Mouse (Mus musculus) heart, embryonic 14.5 days (tissue): ENCODE measurements around the gene Pld1. TPM values are rescaled to one million over a fixed set of nuclear protein-coding genes. Genes with fewer than 3 reads are reported as not detected.

Source experiments
- ATAC-seq: fragments of 200-750 bp; cut with Nextera tagmentation; 2 replicates; pipeline ENCODE4 v1.8.0; 2017; ENCODE audit warnings: low read depth, moderate TSS enrichment; ENCODE audit not compliant: insufficient number of reproducible peaks, insufficient read depth, low FRiP score
- H3K27ac ChIP-seq, 2 experiments: fragments of 200-500 bp in 1 of 2; fragments of 300-500 bp in 1 of 2; sonication (generic) in 1 of 2; replicated peaks in 1 of 2; 2 replicates each; pipeline ENCODE4 v1.5.1; 2012 to 2014; ENCODE audit warnings: low read depth in 2 of 2, low read length in 2 of 2, control low read depth in 1 of 2, mild to moderate bottlenecking in 1 of 2, mixed read lengths in 1 of 2; ENCODE audit not compliant: control insufficient read depth in 1 of 2, insufficient read depth in 1 of 2
- H3K27me3 ChIP-seq: fragments of 300-500 bp; sonication (generic); 2 replicates; pipeline ENCODE4 v1.6.1; 2014; ENCODE audit warnings: mild to moderate bottlenecking, low read length, control low read depth; ENCODE audit not compliant: control insufficient read depth, insufficient read depth
- H3K36me3 ChIP-seq: fragments of 300-500 bp; sonication (generic); 2 replicates; pipeline ENCODE4 v1.6.1; 2014; ENCODE audit warnings: mild to moderate bottlenecking, control low read depth, low read length, mixed read lengths; ENCODE audit not compliant: control insufficient read depth, insufficient read depth
- H3K4me1 ChIP-seq, 2 experiments: fragments of 200-500 bp in 1 of 2; fragments of 300-500 bp in 1 of 2; sonication (generic) in 1 of 2; 2 replicates each; pipeline ENCODE4 v1.6.1; 2012 to 2014; ENCODE audit warnings: low read length in 2 of 2, control low read depth in 1 of 2, mixed read lengths in 1 of 2; ENCODE audit not compliant: control insufficient read depth in 2 of 2, insufficient read depth in 2 of 2
- H3K4me2 ChIP-seq: fragments of 300-500 bp; sonication (generic); 2 replicates; pipeline ENCODE4 v1.6.1; 2014; ENCODE audit warnings: mild to moderate bottlenecking, low read length
- H3K4me3 ChIP-seq, 2 experiments: fragments of 200-500 bp in 1 of 2; fragments of 300-500 bp in 1 of 2; sonication (generic) in 1 of 2; 2 replicates each; pipeline ENCODE4 v1.5.1; 2012 to 2014; ENCODE audit warnings: low read length in 2 of 2, mild to moderate bottlenecking in 2 of 2, control low read depth in 1 of 2, low read depth in 1 of 2, moderate library complexity in 1 of 2; ENCODE audit not compliant: control insufficient read depth in 1 of 2, insufficient read depth in 1 of 2
- H3K9ac ChIP-seq: fragments of 300-500 bp; sonication (generic); 2 replicates; pipeline ENCODE4 v1.6.1; 2014; ENCODE audit warnings: mild to moderate bottlenecking, low read length
- H3K9me3 ChIP-seq: fragments of 300-500 bp; sonication (generic); 2 replicates; pipeline ENCODE4 v1.6.1; 2016; ENCODE audit warnings: low read length, control low read depth; ENCODE audit not compliant: control insufficient read depth
- WGBS: fragments of 180-500 bp; shearing (Covaris S2); extraction: QIAGEN DNeasy Blood & Tissue Kit; methylation state at CpG from one replicate; pipeline ENCODE4 v1.1.7; 2014; 5-methylcytosine and 5-hydroxymethylcytosine counted together
- polyA plus RNA-seq: library from polyadenylated mRNA; unstranded; fragments of >200 nt; fragmentation: Nextera tagmentation; extraction: Ambion mirVana; gene quantifications from 2 replicates; pipeline ENCODE4 v1.2.1, GENCODE M21; 2014

The Pld1 gene
- polyA plus RNA-seq, 1 experiment from 2014 or later = 9.0 TPM

DNA sequence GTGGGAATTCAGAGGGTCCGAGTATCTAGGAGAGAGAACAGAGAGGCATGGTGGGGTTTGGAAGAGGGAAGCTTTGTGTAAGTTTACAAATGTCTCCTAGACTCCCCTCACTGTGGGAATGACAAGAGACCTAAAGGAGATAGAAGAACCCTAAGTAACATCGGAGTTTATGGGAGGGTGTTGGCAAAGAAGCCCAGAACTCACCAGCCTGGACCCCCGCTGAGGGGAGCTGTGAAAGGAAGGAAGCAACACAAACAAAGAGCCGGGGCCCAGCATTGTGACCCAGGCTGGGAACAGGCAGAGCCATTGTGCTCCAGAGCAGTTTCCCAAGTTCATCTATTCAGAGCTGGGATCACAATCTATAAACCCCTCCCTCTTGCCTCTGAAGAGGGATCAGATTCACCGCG, 25.3 kb downstream of the Pld1 start:
- 52% methylated on average over 6 of the region's 6 CpGs for WGBS
- Histone ChIP-seq H3K27me3 (no peaks in the 10 kb centered on the region), H3K36me3 (no peaks in the 10 kb centered on the region), H3K27ac (no peak overlapping the region), H3K9ac (no peak overlapping the region), H3K4me2 (no peak overlapping the region), H3K9me3 (no peaks in the 10 kb centered on the region), H3K4me1 (no peaks in the 10 kb centered on the region; a peak in 1 of 4 replicates), H3K4me3 (no peak overlapping the region)
- ATAC-seq = no peak

DNA sequence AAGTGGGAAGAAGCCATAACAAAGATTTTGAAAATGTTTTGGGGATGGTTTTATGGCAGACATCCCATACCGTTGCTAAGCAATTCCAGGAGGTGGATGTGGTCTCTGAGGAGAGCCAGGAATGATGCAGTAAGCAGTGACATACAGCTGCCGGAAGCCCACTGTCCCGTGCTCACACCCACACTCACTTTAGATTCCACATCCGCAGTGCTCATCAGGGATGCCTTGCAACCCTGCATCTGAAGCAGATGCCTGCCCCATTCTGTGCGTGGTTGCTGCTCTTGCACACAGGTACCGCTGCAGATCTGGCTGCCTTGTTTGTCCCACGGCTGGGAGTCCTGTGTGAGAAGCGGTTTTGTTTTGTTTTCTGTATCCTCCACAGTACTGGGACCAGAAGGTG, 30.2 kb downstream of the Pld1 start:
- Histone ChIP-seq H3K4me2 (no peak overlapping the region), H3K4me3 (no peak overlapping the region), H3K4me1 (no peaks in the 10 kb centered on the region; a peak in 1 of 4 replicates), H3K9me3 (no peaks in the 10 kb centered on the region), H3K36me3 (no peaks in the 10 kb centered on the region), H3K27me3 (no peaks in the 10 kb centered on the region), H3K27ac (no peak overlapping the region), H3K9ac (no peak overlapping the region)
- no peak for ATAC-seq
- 81% methylated on average over 8 of the region's 8 CpGs for WGBS

DNA sequence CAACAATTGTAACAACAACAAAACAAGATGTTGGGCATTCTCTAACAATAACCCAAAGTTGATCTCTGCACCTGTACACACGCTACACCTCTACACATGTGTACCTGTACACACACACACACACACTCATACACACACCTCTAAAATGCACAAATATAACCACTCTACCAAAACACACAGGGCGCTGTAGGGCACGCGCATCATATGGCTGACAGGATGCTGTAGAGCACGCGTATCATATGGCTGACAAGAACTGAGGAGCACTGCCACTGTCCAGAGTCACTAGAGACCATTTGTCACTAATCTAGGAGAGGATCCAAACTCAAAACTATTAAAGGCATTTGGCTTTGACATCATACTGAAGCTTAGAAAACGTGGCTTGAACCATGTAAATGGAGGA, 35.4 kb downstream of the Pld1 start:
- no peak for ATAC-seq
- no peak overlapping the region for H3K4me3 ChIP-seq
- no peaks in the 10 kb centered on the region for H3K27me3 ChIP-seq
- no peaks in the 10 kb centered on the region for H3K9me3 ChIP-seq
- no peaks in the 10 kb centered on the region for H3K36me3 ChIP-seq
- H3K9ac ChIP-seq = no peak overlapping the region
- H3K4me2 ChIP-seq = no peak overlapping the region
- 92% methylated on average over 7 of the region's 7 CpGs for WGBS
- H3K4me1 ChIP-seq = no peaks in the 10 kb centered on the region
- no peak overlapping the region for H3K27ac ChIP-seq

DNA sequence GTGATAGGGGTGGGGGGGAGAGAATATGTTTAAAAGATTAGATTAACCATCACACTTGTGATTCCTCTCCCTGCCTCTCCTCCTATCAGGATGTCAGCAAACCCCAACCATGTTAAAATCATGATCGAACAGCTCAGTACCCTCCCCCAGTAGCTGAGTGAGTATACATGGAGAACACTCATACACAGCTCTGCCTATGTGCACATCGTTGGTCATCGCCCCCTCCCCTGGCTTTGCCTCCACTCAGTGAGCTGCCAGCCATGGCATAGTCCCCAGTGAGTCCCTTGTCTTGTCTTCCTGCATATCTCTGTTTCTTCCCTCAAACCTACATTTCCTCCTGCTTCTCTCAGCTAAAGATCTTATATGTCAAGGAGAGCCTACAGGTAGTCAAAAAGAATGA, 36.5 kb downstream of the Pld1 start:
- no peak overlapping the region for H3K4me2 ChIP-seq
- no peak overlapping the region for H3K27ac ChIP-seq
- no peak for ATAC-seq
- H3K27me3 ChIP-seq = no peaks in the 10 kb centered on the region
- H3K4me3 ChIP-seq = no peak overlapping the region
- H3K9me3 ChIP-seq = no peaks in the 10 kb centered on the region
- H3K9ac ChIP-seq = no peak overlapping the region
- H3K4me1 ChIP-seq = no peaks in the 10 kb centered on the region
- 81% methylated on average over 3 of the region's 3 CpGs for WGBS
- H3K36me3 ChIP-seq = no peaks in the 10 kb centered on the region

DNA sequence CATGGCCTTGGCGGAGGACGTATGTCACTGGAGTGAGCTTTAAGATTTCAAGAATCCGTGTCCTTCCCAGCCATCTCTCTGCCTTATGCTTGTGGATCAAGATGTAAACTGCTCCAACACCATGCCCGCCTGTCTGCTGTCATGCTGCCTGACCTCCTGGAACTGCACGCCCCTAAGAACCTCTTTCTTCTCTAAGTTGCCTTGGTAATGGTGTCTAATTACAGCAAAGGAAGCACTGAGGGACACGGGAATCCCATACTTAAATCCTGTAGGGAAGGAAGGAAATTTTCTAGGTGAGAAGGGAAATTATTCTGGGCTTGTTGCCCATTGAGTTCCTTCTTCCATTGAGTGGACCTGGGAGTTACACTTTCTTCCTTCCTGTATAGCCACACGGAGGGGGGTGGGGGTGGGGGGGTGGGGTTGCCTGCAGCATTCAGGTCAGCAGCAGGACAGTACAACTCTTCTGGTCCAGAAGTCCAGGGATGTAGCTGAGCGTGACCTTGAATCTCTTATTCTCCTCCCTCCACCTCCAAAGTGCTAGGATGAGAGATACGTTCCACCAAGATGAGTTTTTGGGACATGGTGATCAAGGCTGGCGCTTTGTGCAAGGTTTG, 38.5 kb downstream of the Pld1 start:
- ATAC-seq = no peak; the same call in 1 of the 2 replicates
- Histone ChIP-seq H3K4me2 (no peak overlapping the region), H3K9ac (no peak overlapping the region), H3K4me3 (no peak overlapping the region), H3K36me3 (no peaks in the 10 kb centered on the region), H3K27ac (no peak overlapping the region; a peak in 1 of 4 replicates), H3K4me1 (no peaks in the 10 kb centered on the region), H3K9me3 (no peaks in the 10 kb centered on the region), H3K27me3 (no peaks in the 10 kb centered on the region)
- WGBS = 79% methylated on average over 10 of the region's 10 CpGs

DNA sequence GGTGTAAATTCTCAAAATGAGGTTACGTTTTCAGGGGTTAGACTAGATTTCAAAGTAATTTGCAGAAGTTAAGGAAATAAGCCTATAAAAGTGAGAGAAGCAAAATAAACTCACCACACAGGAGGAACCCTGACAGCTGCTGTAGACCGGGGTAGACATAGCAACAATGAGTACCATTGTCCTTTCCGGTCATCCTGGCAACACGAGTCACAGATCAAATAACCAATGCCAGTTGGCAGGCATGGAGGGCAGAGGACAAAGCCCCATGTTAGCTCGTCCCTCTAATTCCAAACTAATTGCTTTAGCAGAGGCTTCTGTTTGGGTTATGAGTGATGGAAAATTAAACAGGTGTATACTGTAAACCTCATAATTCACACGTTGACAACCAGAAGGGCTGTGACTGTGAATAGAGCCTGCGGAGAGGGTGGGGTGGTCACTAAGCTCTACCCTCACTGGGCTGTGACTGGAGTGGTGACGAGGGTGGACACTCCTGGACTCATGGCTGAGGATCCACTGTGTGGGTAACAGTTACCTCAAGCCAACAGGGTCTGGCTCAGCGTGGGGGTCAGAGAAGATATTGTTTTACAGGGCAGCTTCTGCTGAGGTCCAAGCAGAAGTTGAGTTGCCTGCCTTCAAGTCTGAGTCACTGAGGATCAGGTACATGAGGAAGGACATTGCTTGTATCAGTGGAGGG, 39.7 kb downstream of the Pld1 start:
- no peaks in the 10 kb centered on the region for H3K27me3 ChIP-seq
- no peak overlapping the region for H3K4me2 ChIP-seq
- no peak overlapping the region for H3K9ac ChIP-seq
- H3K4me1 ChIP-seq = no peaks in the 10 kb centered on the region
- H3K27ac ChIP-seq = no peak overlapping the region
- no peaks in the 10 kb centered on the region for H3K36me3 ChIP-seq
- no peak overlapping the region for H3K4me3 ChIP-seq
- WGBS = 75% methylated on average over 9 of the region's 9 CpGs
- ATAC-seq = no peak
- H3K9me3 ChIP-seq = no peaks in the 10 kb centered on the region

DNA sequence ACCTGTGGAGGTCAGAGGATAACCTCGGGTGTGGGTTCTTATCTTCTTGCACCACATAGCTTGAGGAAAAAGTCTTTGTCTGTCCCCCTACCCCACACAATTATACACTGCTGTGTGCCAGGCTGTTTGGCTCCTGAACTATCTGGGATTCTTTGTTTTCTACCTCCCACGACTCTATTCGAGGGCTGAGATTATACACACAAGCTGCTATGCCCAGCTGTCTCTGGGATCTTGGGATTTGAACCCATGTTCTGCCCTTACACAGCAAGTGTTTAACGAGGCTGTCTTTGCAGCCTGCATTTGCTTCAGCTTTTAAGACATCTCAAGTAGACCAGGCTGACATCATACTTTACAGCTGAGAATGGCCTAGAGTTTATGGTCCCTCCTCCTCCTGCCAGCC, 43.1 kb downstream of the Pld1 start:
- no peak overlapping the region for H3K27ac ChIP-seq
- 59% methylated on average over 4 of the region's 4 CpGs for WGBS
- no peak for ATAC-seq
- H3K4me2 ChIP-seq = no peak overlapping the region
- H3K36me3 ChIP-seq = no peaks in the 10 kb centered on the region
- no peak overlapping the region for H3K9ac ChIP-seq
- H3K4me3 ChIP-seq = no peak overlapping the region
- no peaks in the 10 kb centered on the region for H3K27me3 ChIP-seq
- H3K4me1 ChIP-seq = peaks cover 0 to 12% of the 10 kb centered on the region in 2 experiments; a peak in 2 of 4 replicates
- no peaks in the 10 kb centered on the region for H3K9me3 ChIP-seq
